Mouse (Mus musculus): ENCODE measurements around the gene Asb8. TPM values are rescaled to one million over a fixed set of nuclear protein-coding genes. Genes with fewer than 3 reads are reported as not detected.
A peak's percentile ranks its signal among the peaks of the same experiment; 100 is the strongest.

Gene Asb8
- total RNA-seq (2022) = 10 to 100 TPM; 39.6 to 49.2 (median 43.8) TPM

- no peak for DNase-seq
Observed at GRCm38 (mm10) chr15:98165525-98165924, at the start of gene Asb8. Asb8 (minus strand) TSS chr15:98165625.

- no peak for DNase-seq
Observed at GRCm38 (mm10) chr15:98214130-98214529, 48.7 kb upstream of the Asb8 start.

GRCm38 (mm10) chr15:98213336-98213870 lies 48.0 kb upstream of the Asb8 start:
- peak; percentile 5 for DNase-seq

GRCm38 (mm10) chr15:98209676-98210075 lies 44.3 kb upstream of the Asb8 start:
- DNase-seq = no peak

- no peak for DNase-seq
Observed at GRCm38 (mm10) chr15:98195442-98195841, 30.0 kb upstream of the Asb8 start, which contains the start of gene Olfr288. Olfr288 (minus strand) TSS chr15:98195542.

GRCm38 (mm10) chr15:98184456-98184855 lies 19.0 kb upstream of the Asb8 start:
- no peak for DNase-seq

- DNase-seq = no peak
Observed at GRCm38 (mm10) chr15:98181856-98182570, 16.6 kb upstream of the Asb8 start.

- DNase-seq = peak; percentile 93
Observed at GRCm38 (mm10) chr15:98181132-98181711, 15.8 kb upstream of the Asb8 start.

GRCm38 (mm10) chr15:98180567-98181131 lies 15.2 kb upstream of the Asb8 start:
- no peak for DNase-seq

- DNase-seq = no peak
Observed at GRCm38 (mm10) chr15:98177320-98177719, 11.9 kb upstream of the Asb8 start.

GRCm38 (mm10) chr15:98173821-98174220 lies 8.4 kb upstream of the Asb8 start:
- DNase-seq = no peak

- DNase-seq = no peak
Observed at GRCm38 (mm10) chr15:98172113-98172512, 6.7 kb upstream of the Asb8 start.

- DNase-seq = no peak
Observed at GRCm38 (mm10) chr15:98170917-98171316, 5.5 kb upstream of the Asb8 start.

GRCm38 (mm10) chr15:98170365-98170764 lies 4.9 kb upstream of the Asb8 start:
- no peak for DNase-seq

- DNase-seq = no peak
Observed at GRCm38 (mm10) chr15:98168622-98169004, 3.2 kb upstream of the Asb8 start.

GRCm38 (mm10) chr15:98167645-98168621 lies 2.5 kb upstream of the Asb8 start:
- DNase-seq = peak; percentile 81

- DNase-seq = no peak
Observed at GRCm38 (mm10) chr15:98166963-98167644, 1.7 kb upstream of the Asb8 start, which contains the start of gene Ccdc184. Ccdc184 (plus strand) TSS chr15:98167158.

- no peak for DNase-seq
Observed at GRCm38 (mm10) chr15:98162561-98162960, 2.9 kb downstream of the Asb8 start.

GRCm38 (mm10) chr15:98161026-98161805 lies 4.2 kb downstream of the Asb8 start:
- no peak for DNase-seq

- no peak for DNase-seq
Observed at GRCm38 (mm10) chr15:98157253-98157652, 8.2 kb downstream of the Asb8 start.

GRCm38 (mm10) chr15:98155944-98156343 lies 9.5 kb downstream of the Asb8 start:
- no peak for DNase-seq

Data from adrenal gland, adult 8-10 months (tissue).